Mouse (Mus musculus) lung, postnatal 0 days (tissue): ENCODE results near the gene Fip1l1. TPM values are rescaled to one million over a fixed set of nuclear protein-coding genes. Genes with fewer than 3 reads are reported as not detected.
A peak's percentile ranks its signal among the peaks of the same experiment; 100 is the strongest.

Experiments used
- ATAC-seq: fragments of 200-750 bp; cut with Nextera tagmentation; 2 replicates; pipeline ENCODE4 v1.8.0; 2017; ENCODE audit warnings: moderate library complexity
- DNase-seq: peaks from one replicate; pipeline ENCODE4 v3.0.0-alpha.2; 2016; ENCODE audit warnings: low spot score
- H3K27ac ChIP-seq: fragments of 300-500 bp; sonication (generic); 2 replicates; pipeline ENCODE4 v1.5.1; 2014; ENCODE audit warnings: antibody characterized with exemption, mild to moderate bottlenecking, low read length, mixed read lengths
- H3K27me3 ChIP-seq: fragments of 300-500 bp; sonication (generic); replicated peaks from 2 replicates; pipeline ENCODE4 v1.6.1; 2014; ENCODE audit warnings: low read length, mixed read lengths; ENCODE audit not compliant: insufficient read depth
- H3K36me3 ChIP-seq: fragments of 300-500 bp; sonication (generic); 2 replicates; pipeline ENCODE4 v1.6.1; 2014; ENCODE audit warnings: low read length, mixed read lengths; ENCODE audit not compliant: insufficient read depth
- H3K4me1 ChIP-seq: fragments of 300-500 bp; sonication (generic); 2 replicates; pipeline ENCODE4 v1.6.1; 2014; ENCODE audit warnings: antibody characterized with exemption, low read depth, low read length, mixed read lengths; ENCODE audit not compliant: insufficient read depth
- H3K4me2 ChIP-seq: fragments of 300-500 bp; sonication (generic); replicated peaks from 2 replicates; pipeline ENCODE4 v1.6.1; 2014; ENCODE audit warnings: low read depth, mild to moderate bottlenecking, low read length, moderate library complexity, mixed read lengths
- H3K4me3 ChIP-seq: fragments of 300-500 bp; sonication (generic); 2 replicates; pipeline ENCODE4 v1.5.1; 2014; ENCODE audit warnings: low read depth, low read length
- H3K9ac ChIP-seq: fragments of 300-500 bp; sonication (generic); replicated peaks from 2 replicates; pipeline ENCODE4 v1.6.1; 2014; ENCODE audit warnings: low read depth, mild to moderate bottlenecking
- H3K9me3 ChIP-seq: fragments of 300-500 bp; sonication (generic); 2 replicates; pipeline ENCODE4 v1.6.1; 2016; ENCODE audit warnings: low read length, mixed read lengths
- CTCF ChIP-seq: IDR thresholded peaks from 2 replicates; pipeline ENCODE4 v1.5.1; 2016; ENCODE audit warnings: antibody characterized with exemption, mild to moderate bottlenecking
- EP300 ChIP-seq: IDR thresholded peaks from 2 replicates; pipeline ENCODE4 v1.6.1; 2016; ENCODE audit warnings: antibody characterized with exemption, mild to moderate bottlenecking, control low read depth
- WGBS: fragments of 180-500 bp; shearing (Covaris S2); extraction: QIAGEN DNeasy Blood & Tissue Kit; methylation state at CpG from one replicate; pipeline ENCODE4 v1.1.7; 2014; 5-methylcytosine and 5-hydroxymethylcytosine counted together
- polyA plus RNA-seq: library from polyadenylated mRNA; unstranded; fragments of >200 nt; fragmentation: Nextera tagmentation; extraction: Ambion mirVana; gene quantifications from 2 replicates; pipeline ENCODE4 v1.2.1, GENCODE M21; 2015

Fip1l1 gene
- polyA plus RNA-seq, 1 experiment from 2014 or later = 36.6 TPM

GRCm38 (mm10) chr5:74606213-74606612 lies 71.0 kb downstream of the Fip1l1 start:
- Histone ChIP-seq H3K9ac (no peak overlapping the region), H3K9me3 (no peaks in the 10 kb centered on the region), H3K27ac (no peak overlapping the region), H3K4me1 (peaks cover 10% of the 10 kb centered on the region; the same call in 1 of the 2 replicates), H3K27me3 (no peaks in the 10 kb centered on the region), H3K36me3 (no peaks in the 10 kb centered on the region), H3K4me3 (no peak overlapping the region), H3K4me2 (no peak overlapping the region)
- no peak for DNase-seq
- ATAC-seq = no peak
- WGBS = 78% methylated on average over 8 of the region's 8 CpGs
- TF ChIP-seq CTCF (no peak), EP300 (no peak)

DNA sequence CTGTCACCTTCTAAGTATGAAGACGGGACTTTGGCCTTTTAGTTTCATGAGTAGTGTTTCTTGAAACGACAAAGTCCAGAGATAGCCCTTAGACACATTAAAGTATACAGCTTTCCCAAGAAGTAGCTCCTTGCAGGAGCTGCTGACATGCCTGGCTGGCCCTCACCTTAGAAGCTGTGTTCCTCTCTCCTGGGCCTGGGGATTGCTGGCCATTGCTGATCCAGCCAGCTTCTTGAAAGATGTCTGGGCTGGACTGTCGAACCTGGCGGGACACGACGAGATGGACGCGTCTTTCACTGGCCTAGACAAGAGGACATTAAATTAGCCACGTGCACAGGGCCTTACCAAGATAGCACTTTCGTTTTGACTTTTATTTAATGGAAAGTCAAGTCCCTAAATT lies 75.3 kb downstream of the Fip1l1 start:
- Histone ChIP-seq H3K9ac (no peak overlapping the region), H3K27me3 (no peaks in the 10 kb centered on the region), H3K4me2 (no peak overlapping the region), H3K36me3 (no peaks in the 10 kb centered on the region), H3K4me3 (no peak overlapping the region), H3K9me3 (no peaks in the 10 kb centered on the region), H3K27ac (no peak overlapping the region), H3K4me1 (no peaks in the 10 kb centered on the region; the same call in 1 of the 2 replicates)
- ATAC-seq (no peak), DNase-seq (no peak)
- 84% methylated on average over 10 of the region's 10 CpGs for WGBS
- TF ChIP-seq EP300 = no peak
- no peak for TF ChIP-seq CTCF

DNA sequence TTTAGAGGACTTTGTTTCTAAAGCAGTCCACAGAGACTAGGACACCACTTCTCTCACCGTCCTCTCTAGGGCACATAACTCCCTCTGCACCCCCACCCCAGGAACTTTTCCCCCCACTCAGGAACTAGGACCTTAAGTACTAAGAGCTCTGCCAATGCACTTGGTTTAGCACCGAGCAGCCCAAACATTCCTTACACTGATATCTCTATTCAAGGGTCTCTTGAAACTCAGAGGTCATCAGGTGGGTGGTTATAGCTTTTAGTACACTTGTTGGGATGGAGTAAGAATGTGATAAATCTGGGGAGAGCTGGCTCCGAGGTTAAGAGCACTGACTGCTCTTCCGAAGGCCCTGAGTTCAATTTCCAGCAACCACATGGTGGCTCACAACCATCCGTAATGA lies 77.5 kb downstream of the Fip1l1 start:
- Histone ChIP-seq H3K9me3 (no peaks in the 10 kb centered on the region), H3K27ac (no peak overlapping the region), H3K4me1 (no peaks in the 10 kb centered on the region; the same call in 1 of the 2 replicates), H3K9ac (no peak overlapping the region), H3K4me2 (no peak overlapping the region), H3K27me3 (no peaks in the 10 kb centered on the region), H3K4me3 (no peak overlapping the region), H3K36me3 (no peaks in the 10 kb centered on the region)
- WGBS = 49% methylated on average over 5 of the region's 5 CpGs
- TF ChIP-seq EP300 (peak; percentile 53; the same call in 1 of the 2 replicates), CTCF (no peak)
- ATAC-seq (peak; percentile 78), DNase-seq (peak; percentile 39)

DNA sequence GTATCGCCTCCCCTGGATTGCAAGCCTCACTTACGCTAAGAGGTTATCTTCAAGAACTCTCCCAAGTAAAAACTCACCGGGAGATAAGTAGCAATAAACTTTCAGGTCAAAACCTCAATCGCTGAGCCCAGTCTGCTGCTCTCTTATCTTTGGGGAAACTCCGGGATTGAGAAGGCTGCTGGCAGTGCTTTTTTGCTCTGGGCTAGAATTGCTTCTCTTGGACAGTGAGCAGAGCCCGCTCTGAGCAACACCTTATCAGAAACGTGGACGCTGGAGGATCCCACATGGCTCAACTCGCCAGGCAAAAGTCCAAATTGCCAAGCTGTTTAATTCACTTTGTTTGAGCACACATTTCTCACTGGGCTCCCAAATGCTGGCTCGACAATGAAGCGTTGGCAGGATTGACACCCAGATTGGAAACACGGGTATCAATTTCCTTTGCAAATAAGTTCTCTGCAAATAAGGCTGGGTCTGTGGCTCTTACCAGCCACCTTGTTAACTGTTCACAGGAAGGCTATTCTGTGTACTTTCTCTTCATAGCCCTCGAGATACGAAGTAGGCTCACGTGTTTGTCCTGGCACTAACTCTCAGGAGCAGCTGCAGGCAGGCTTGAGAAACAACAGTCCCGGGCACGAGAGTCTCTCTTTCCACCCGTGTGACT lies 78.4 kb downstream of the Fip1l1 start:
- TF ChIP-seq EP300 (peak; percentile 36; the same call in 1 of the 2 replicates), CTCF (no peak)
- Histone ChIP-seq H3K4me2 (peak overlapping the region; percentile 35), H3K4me3 (no peak overlapping the region), H3K9ac (no peak overlapping the region), H3K9me3 (no peaks in the 10 kb centered on the region), H3K27me3 (no peaks in the 10 kb centered on the region), H3K36me3 (no peaks in the 10 kb centered on the region), H3K27ac (no peak overlapping the region), H3K4me1 (no peaks in the 10 kb centered on the region; the same call in 1 of the 2 replicates)
- 18% methylated on average over 18 of the region's 18 CpGs for WGBS
- DNase-seq = peak; percentile 77
- peak; percentile 80 for ATAC-seq

DNA sequence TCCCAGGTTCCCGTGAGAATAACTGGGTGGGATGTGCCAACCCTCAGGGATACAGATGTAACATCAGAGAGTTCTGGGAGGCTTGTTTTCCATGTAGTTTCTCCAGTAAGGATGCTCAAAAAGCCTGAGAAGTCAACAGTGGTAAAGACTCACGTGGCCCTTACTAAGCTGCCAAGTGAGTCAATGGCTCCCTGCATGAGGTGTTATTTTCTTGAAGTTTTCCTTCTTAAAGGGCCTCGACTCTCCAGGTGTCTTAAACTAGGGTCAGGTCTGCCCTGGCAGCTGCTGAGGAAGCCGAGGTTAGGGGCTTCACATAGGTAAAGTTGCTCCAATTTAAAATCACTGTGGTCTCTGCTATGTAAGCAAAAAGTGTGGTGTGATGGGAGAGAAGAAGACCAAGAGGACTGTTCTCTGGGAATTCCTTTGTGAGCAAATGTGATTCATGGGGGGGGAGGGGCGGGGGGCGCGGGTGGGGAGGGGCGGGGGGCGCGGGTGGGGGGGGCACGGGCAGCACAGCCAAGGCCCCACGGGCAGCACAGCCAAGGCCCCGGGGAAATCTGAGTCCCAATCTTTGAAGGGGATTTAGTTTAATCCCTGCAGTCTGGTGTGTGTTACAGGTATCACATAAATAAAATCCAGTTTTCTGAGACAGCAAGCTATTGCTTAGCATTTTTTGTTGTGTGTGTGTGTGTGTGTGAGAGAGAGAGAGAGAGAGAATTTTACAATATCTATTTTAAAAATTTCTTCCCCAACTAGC lies 82.7 kb downstream of the Fip1l1 start:
- DNase-seq (no peak), ATAC-seq (no peak)
- H3K36me3 ChIP-seq = no peaks in the 10 kb centered on the region
- H3K27ac ChIP-seq = no peak overlapping the region
- H3K27me3 ChIP-seq = no peaks in the 10 kb centered on the region
- 49% methylated on average over 7 of the region's 13 CpGs for WGBS
- H3K4me1 ChIP-seq = no peaks in the 10 kb centered on the region; the same call in 1 of the 2 replicates
- no peak overlapping the region for H3K4me3 ChIP-seq
- H3K9ac ChIP-seq = no peak overlapping the region
- H3K4me2 ChIP-seq = no peak overlapping the region
- no peak for TF ChIP-seq CTCF
- no peak for TF ChIP-seq EP300
- no peaks in the 10 kb centered on the region for H3K9me3 ChIP-seq

DNA sequence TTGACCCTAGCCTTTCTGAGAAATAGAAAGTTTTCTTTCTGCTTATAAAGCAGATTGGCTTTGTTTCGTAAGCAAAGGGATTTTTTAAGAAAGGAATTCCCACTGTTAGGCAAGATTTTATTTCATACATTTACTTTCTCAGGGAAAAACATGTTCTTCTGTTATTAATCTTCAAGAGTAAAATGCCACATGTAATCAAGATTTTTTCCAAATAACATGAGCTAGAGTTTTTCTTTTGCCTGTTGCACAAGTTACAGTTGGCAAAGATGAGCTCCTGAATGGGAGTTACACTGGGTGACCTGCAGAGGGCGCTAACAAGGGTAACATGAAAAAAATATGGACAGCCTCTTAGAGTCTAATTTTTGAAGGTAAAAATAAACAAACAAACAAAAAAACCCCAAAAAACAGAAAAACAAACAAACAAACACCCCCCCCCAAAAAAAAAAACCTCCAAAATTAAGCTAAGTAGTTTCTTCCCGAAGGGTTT lies 83.4 kb downstream of the Fip1l1 start:
- H3K4me3 ChIP-seq = no peak overlapping the region
- DNase-seq (peak; percentile 80), ATAC-seq (no peak; the same call in 1 of the 2 replicates)
- no peak overlapping the region for H3K27ac ChIP-seq
- no peaks in the 10 kb centered on the region for H3K9me3 ChIP-seq
- no peak overlapping the region for H3K4me2 ChIP-seq
- WGBS = 54% methylated on average over 3 of the region's 3 CpGs
- H3K36me3 ChIP-seq = no peaks in the 10 kb centered on the region
- no peaks in the 10 kb centered on the region for H3K27me3 ChIP-seq
- no peak; the same call in 1 of the 2 replicates for TF ChIP-seq EP300
- TF ChIP-seq CTCF = peak; percentile 68
- H3K9ac ChIP-seq = no peak overlapping the region
- H3K4me1 ChIP-seq = no peaks in the 10 kb centered on the region; the same call in 1 of the 2 replicates
